Mouse (Mus musculus) T-cell, adult 66 days (primary cell): Measurements from ENCODE around the gene Uqcc3. TPM values are rescaled to one million over a fixed set of nuclear protein-coding genes. Genes with fewer than 3 reads are reported as not detected.

Experiments
- total RNA-seq, 2 experiments: library from RNA; stranded (reverse); gene quantifications; 3 replicates in 1 of 2; 4 replicates in 1 of 2; pipeline ENCODE4 v1.2.4; 2023

Uqcc3 gene
- total RNA-seq, result 10 to 100 TPM; 33.0 to 39.5 TPM

DNA sequence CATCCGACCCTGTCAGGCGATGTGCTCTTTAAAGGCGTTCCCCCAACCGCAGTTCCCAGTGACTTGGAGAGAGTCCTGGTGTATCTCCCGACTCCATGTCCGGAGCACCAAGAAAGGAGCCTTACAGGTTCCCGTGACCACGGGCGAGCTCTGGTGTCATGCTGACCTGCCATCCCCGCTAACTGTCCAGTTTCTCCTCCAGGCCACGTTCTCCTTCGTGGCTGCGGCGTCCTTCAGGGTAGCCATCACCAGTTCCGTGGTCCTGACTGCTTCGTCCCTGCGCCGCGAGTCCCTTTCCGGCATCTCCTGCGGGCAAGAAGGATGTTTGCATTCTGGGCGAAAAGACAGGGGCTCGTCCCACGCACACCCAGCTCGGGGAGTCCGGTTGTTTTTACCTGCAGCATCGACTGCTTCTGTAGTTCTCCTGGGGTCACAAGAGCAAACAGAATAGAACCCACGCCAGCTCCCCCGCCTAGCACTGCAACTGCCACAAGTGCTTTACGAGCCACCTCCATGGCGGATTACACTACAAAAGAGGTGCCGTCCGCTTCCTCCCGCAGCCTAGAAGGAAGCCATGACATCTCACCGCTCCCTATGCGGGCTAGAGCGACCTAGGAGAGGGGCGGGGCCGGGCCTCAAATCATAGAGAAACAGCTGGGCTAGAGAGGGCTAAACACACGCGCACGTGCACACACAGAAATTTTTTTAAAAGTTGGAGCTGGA is at the start of gene Uqcc3:
TSS of gene Uqcc3 (minus strand) at position 613 of the 723 bp plus-strand sequence.

DNA sequence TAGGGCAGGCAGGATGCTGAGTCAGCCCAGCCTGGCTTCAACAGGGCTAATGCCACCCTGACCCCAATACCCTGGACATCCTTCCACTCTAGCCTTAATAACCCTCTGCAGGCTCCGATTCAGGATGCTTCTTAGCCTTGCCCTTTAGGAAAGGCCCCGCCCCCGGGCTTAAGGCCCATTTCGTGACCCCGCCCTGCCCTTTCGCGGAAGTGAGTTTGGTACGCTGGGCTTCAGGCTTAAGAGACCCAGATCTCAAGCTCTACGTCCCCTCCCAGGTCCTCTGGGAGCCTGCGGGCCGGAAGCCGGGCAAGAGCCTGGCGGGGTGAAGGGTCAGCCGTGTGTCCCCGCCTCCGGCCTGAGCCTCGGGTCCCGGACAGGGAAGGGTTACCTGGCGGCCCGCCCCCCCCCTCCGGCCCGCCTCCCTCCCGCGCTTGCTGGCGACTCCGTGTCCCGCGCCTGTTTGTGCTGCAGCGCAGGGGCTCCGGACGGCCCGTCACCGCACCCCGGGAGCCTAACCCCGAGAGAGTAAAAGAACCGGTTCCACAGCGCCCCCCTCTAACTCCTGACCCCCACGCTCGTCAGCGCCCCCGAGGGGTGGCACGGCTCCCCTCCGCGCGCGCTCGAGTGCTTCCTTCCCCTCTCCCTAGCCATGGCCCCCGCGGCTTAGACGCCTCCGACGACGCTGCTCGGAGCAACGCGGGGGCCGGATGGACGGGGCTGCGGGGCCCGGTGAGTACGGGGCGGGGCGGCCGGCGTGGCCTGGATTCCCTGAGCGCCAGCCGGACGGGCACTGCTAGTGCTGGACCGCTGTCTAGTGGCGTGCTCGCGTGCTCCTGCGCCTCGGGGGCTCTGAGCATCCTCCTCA is 48.7 kb upstream of the Uqcc3 start, which contains the start of the genes Rom1 and Eml3:
TSS of gene Rom1 (minus strand) at position 133 of the 865 bp plus-strand sequence.
TSS of gene Eml3 (plus strand) at position 329 of the 865 bp plus-strand sequence.

DNA sequence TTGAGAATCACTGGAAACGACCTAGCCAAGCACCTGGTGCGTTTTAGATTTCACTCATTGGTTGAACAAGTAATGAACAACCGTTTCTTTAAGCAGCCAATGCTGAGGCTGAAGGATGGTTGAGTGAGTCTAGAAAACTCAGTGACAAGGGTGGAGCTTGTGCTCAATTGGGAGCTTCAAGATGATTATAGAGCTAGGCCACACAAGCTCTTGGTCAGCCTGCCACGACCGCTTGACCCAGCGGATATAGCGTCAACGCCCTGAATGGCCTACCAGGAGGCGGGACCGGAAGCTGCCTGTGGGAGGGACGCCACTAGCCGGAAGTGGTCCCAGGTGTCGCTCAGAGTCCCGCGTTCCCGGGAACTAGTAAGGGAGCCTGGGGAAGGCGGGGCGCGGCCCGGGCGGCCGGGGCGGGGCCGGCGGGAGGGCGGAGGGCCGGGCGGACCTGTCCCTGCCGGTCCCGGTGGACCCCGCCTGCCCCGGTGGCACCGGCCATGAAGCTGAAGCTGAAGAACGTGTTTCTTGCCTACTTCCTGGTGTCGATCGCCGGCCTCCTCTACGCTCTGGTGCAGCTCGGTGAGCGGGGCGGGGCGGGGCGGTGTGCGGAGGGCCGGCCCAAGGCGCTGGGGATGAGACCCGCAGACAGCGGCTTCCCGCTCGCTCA is 39.5 kb upstream of the Uqcc3 start, which contains the start of gene B3gat3:
TSS of gene B3gat3 (plus strand) at position 302 of the 664 bp plus-strand sequence.

DNA sequence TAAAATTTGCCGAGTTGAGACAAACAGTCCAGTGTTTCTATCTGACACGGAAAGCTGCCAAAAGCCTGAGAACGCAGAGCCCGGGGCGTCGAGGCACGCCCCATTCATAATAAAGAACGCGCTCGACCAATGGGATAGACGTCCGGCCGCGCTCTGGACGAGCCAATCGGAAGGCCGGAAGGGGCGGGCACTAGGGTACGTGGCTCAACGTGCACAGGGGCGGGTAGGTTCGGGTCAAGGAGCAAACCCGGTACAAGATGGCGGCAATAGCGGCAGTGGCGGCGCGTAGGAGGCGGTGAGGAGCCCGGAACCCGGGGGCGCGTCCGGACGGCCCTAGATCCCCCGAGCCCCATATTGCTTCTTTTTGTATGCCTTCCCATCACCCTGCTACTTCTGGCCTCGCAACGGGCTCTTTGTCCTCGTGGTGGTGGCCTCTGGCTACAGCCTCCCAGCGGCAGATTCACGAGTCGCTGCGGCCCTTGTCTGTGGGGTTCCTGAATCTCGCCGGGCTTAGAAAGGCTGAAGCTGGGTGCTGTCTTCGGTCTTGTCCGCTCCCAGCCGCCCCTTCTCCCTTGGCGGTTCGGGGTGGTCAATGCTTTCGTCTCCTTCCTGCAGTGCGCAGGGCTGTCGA is 17.3 kb upstream of the Uqcc3 start, which contains the start of gene Ganab:
TSS of gene Ganab (plus strand) at position 207 of the 631 bp plus-strand sequence.

DNA sequence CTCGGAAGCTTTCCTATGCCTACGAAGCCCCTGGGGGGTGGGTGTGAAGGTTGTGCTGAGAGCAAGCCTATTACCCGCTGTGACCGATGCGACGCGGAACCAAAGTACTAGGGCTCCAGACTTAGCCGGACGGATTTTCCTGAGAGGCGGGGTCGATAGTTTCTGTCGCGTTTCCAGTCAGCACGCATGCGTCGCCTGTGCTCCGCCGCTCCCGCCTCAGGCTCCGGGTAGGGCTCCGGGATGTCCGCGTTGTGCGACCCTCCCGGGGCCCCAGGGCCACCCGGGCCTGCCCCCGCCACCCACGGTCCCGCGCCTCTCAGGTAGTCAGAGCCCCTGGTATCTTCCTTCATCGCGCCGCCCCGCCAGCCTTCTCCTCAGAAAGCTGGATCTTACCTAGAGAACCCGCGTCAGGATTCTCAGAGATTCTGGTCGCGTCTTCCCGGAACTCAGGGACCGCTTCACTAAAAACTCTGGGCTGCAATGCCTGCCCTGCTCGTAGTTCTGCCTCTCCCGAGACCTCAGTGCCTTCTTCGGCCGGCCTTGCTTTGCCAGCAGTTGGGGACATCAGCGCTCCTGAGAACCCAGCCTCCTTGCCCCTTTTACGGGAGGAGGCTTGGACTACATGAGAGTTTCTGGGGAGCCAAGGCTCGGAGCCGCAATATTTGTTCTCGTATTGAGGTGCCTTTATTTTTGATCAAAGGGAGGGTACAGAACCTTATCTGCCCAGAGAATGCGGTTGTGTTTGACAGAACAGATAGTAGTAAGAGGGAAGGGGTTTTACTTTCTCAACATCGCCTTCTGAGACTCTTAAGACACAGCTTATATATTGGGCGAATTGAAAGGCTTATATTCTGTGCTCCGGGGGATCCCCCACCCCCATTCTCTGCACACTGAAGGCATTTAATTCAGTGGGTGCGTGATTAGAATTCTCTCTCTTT is 12.4 kb upstream of the Uqcc3 start, which contains the start of gene Ints5:
TSS of gene Ints5 (plus strand) at position 177 of the 938 bp plus-strand sequence.

GRCm38 (mm10) chr19:8888511-8889385 is 8.0 kb upstream of the Uqcc3 start, which contains the start of the genes 1810009A15Rik and Gm49416:
1810009A15Rik (plus strand) TSS chr19:8888853.
Gm49416 (plus strand) TSS chr19:8888926.

DNA sequence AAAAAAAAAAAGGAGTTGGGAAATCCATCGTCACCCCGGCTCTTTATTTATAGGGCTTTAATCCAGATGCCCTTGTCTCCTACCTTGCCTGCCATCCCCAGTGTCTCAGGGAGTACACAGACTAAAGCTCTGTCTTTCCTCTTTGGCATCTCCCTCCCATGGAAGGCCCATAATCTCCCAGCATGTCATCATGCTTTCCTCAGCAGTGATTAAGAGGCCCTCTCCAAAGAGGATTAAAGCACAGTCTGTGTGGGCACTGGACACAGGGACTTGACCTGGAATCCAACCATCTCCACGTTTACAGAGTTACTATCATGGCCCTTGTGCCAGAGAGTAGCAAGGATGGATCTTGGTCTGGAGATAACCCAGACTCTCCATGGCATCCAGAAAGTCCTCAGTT is 2.9 kb upstream of the Uqcc3 start, which contains the start of the genes Lbhd1 and Gm49403:
TSS of gene Lbhd1 (plus strand) at position 117 of the 400 bp plus-strand sequence.
TSS of gene Gm49403 (plus strand) at position 315 of the 400 bp plus-strand sequence.

DNA sequence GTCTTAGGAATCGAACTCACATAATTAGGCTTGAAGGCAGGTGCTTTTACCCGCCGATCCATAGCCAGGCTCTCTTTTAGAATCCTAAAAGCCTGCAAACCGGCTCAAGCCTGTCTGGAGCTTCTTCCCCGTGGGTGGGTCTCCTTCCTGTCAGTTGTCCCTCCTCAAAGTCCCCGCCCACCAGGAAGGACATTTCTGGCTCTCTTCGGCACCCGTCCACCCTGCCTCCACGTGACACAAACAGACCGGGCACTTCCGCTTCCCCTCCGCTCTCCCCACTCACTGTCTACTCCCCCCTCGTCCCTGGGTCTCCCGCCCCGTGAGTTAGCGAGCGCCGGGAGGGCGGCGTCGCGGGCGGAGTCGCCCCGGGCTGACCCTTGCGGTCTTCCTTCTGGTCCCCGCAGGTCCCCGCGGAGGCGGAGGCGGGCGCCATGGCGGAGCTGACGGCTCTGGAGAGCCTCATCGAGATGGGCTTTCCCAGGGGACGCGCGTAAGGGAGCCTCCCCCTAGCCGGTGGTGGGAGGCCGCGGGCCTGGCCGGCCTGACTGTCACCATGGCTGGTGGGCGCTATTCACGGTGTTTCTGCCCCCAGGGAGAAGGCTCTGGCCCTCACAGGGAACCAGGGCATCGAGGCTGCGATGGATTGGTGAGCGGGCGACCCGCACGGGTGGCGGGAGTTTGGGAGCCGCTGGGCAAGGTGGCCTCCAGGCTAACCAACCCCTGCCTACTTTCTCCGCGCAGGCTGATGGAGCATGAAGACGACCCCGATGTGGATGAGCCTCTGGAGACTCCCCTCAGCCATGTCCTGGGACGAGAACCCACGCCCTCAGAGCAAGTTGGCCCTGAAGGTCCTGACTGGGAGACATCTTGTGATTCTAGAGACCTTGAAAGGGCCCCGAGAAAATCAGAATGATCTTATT is 9.2 kb downstream of the Uqcc3 start, which contains the start of gene Ubxn1:
TSS of gene Ubxn1 (plus strand) at position 230 of the 920 bp plus-strand sequence.

GRCm38 (mm10) chr19:8850402-8850901 is 30.3 kb downstream of the Uqcc3 start, which contains the start of gene Lrrn4cl:
Lrrn4cl (plus strand) TSS chr19:8850768.

GRCm38 (mm10) chr19:8839103-8839907 is 41.4 kb downstream of the Uqcc3 start, which contains the start of gene Gng3:
Gng3 (minus strand) TSS chr19:8839194.

GRCm38 (mm10) chr19:8837251-8837791 is 43.4 kb downstream of the Uqcc3 start, which contains the start of gene Bscl2:
Bscl2 (plus strand) TSS chr19:8837467.

Other genes starting within 250 kb of the Uqcc3 start
- gene Chrm1, start 217.1 kb downstream of the Uqcc3 start, total RNA-seq, result not detected
- gene Slc3a2, start 157.6 kb downstream of the Uqcc3 start, total RNA-seq, result 100 to 1,000 TPM; 186 to 208 TPM
- gene Wdr74, start 145.1 kb downstream of the Uqcc3 start, total RNA-seq, result 10 to 100 TPM; 87.5 to 97.1 TPM
- gene 1700092M07Rik, start 140.2 kb downstream of the Uqcc3 start, total RNA-seq, result 10 to 100 TPM; 11.8 to 13.2 TPM
- 100 to 1,000 TPM; 226 to 241 TPM for gene Stx5a, start 139.5 kb downstream of the Uqcc3 start, total RNA-seq
- gene Nxf1, start 123.8 kb downstream of the Uqcc3 start, total RNA-seq, result 100 to 1,000 TPM; 459 to 471 TPM
- 10 to 100 TPM; 46.9 to 48.0 TPM for gene Tmem223, start 109.9 kb downstream of the Uqcc3 start, total RNA-seq
- gene Tmem179b, start 106.5 kb downstream of the Uqcc3 start, total RNA-seq, result 10 to 100 TPM; 66.4 to 71.6 TPM
- 10 to 100 TPM; 13.8 to 17.4 TPM for gene Taf6l, start 94.5 kb downstream of the Uqcc3 start, total RNA-seq
- 10 to 100 TPM; 60.3 to 66.7 TPM for gene Polr2g, start 82.3 kb downstream of the Uqcc3 start, total RNA-seq
- 1 to 10 TPM in 1 of 2 experiments, under 1 TPM in 1; 0.99 to 1.1 TPM for gene Zbtb3, start 78.4 kb downstream of the Uqcc3 start, total RNA-seq
- gene Ttc9c, start 61.6 kb downstream of the Uqcc3 start, total RNA-seq, result 10 to 100 TPM; 30.4 to 30.6 TPM
- gene Hnrnpul2, start 60.9 kb downstream of the Uqcc3 start, total RNA-seq, result 100 to 1,000 TPM; 105 to 110 TPM
- gene AC129217.1, start 51.1 kb downstream of the Uqcc3 start, total RNA-seq, result 10 to 100 TPM in 1 of 2 experiments, 1 to 10 TPM in 1; 2.4 to 17.5 TPM
- 10 to 100 TPM; 39.2 to 44.0 TPM for gene Bscl2, start 43.5 kb downstream of the Uqcc3 start, total RNA-seq
- not detected for gene Gng3, start 41.7 kb downstream of the Uqcc3 start, total RNA-seq
- gene Lrrn4cl, start 30.2 kb downstream of the Uqcc3 start, total RNA-seq, result 1 to 10 TPM in 1 of 2 experiments, under 1 TPM in 1; 0.96 to 1.5 TPM
- gene Ubxn1, start 9.4 kb downstream of the Uqcc3 start, total RNA-seq, result 100 to 1,000 TPM; 115 to 121 TPM
- 10 to 100 TPM; 13.4 to 24.7 TPM for gene Lbhd1, start 2.8 kb upstream of the Uqcc3 start, total RNA-seq
- gene Gm49403, start 3.0 kb upstream of the Uqcc3 start, total RNA-seq, result not detected
- gene 1810009A15Rik, start 7.9 kb upstream of the Uqcc3 start, total RNA-seq, result 10 to 100 TPM; 20.3 to 25.8 TPM
- gene Gm49416, start 8.0 kb upstream of the Uqcc3 start, total RNA-seq, result 1 to 10 TPM; 1.9 to 4.8 TPM
- 10 to 100 TPM; 23.9 to 26.9 TPM for gene Ints5, start 12.1 kb upstream of the Uqcc3 start, total RNA-seq
- 100 to 1,000 TPM; 161 to 162 TPM for gene Ganab, start 17.1 kb upstream of the Uqcc3 start, total RNA-seq
- 10 to 100 TPM; 57.0 to 61.4 TPM for gene B3gat3, start 39.5 kb upstream of the Uqcc3 start, total RNA-seq
- 1 to 10 TPM; 5.8 to 6.1 TPM for gene Rom1, start 48.4 kb upstream of the Uqcc3 start, total RNA-seq
- 10 to 100 TPM; 91.2 to 97.8 TPM for gene Eml3, start 48.6 kb upstream of the Uqcc3 start, total RNA-seq
- gene Mta2, start 61.0 kb upstream of the Uqcc3 start, total RNA-seq, result 100 to 1,000 TPM; 206 to 212 TPM
- 10 to 100 TPM; 31.6 to 34.9 TPM for gene Tut1, start 72.9 kb upstream of the Uqcc3 start, total RNA-seq
- gene Eef1g, start 86.1 kb upstream of the Uqcc3 start, total RNA-seq, result 100 to 1,000 TPM; 615 to 678 TPM
- gene Ahnak, start 108.4 kb upstream of the Uqcc3 start, total RNA-seq, result 100 to 1,000 TPM; 113 to 135 TPM
- gene Scgb1a1, start 207.0 kb upstream of the Uqcc3 start, total RNA-seq, result not detected